Mouse (Mus musculus): ENCODE measurements around the gene Hrh1.

DNA sequence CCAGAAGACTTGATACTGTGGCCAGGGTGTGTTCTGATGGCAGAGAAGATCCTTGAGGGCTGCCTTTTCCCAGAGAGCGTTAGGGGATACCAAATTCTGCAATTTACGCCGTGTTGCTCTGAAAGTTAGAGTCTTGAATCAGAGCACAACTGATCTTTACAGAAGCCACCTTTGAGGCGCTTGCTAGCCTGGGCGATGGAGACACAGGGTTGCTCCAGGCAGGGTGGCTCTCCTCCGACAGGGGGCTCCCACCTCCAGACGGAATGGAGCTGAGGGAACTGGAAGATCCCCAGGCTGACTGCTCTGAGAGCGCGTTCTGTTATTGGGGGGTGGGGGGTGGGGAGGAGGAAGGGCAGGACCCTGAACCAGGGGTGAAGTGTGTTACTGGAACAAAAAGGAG, 890 bp downstream of the Hrh1 start:
- TF ChIP-seq POLR2A (IDR thresholded peaks at IDR 0.05; ENCODE audit: low read depth, low read length) (no peak), CTCF (IDR thresholded peaks at IDR 0.05; ENCODE audit: extremely low read depth, insufficient read length, insufficient replicate concordance, low read depth, low read length) (peak; percentile 20; the same call in 1 of the 2 replicates)
